Comparison of ENCODE assay signal across 25 mouse cellular contexts in the genomic region with DNA sequence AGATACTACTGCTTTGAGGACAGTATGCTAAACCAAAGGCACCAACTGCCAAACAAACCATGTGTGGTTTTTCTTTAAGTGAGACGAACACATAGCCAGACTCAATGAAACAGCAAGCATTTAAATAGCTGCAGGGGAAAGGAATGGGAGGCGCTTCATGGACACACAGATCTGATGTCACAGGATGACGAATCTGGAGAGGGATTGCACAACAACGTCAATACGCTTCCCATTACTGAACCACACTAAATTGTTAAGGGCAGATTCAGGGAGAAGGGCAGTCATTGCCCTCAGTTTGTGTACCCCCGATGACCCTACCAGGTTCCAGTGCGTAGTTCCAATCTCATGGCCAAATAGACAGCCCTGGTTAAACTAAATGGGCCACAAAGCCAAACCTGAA. TPM values are rescaled to one million over a fixed set of nuclear protein-coding genes. Genes with fewer than 3 reads are reported as not detected.
A peak's percentile ranks its signal among the peaks of the same experiment; 100 is the strongest.
DNase-seq lines count a peak whose midpoint lies in the region; ATAC-seq and TF ChIP-seq lines count a peak whose summit lies in the region.
"Had no signal": no experiment of that assay in that cellular context is flagged by ENCODE, and none has a peak within 500 bp of the region (broad histone marks: within the 10 kb centered on the region; RNA-seq: fewer than 3 reads in every experiment).

No protein-coding gene starts in this region.

- peak overlapping the region; percentile 47; the same call in 1 of the 2 replicates for H3K27ac ChIP-seq in liver, embryonic 13.5 days
- H3K27ac ChIP-seq: embryonic facial prominence, embryonic 12.5 days; heart, embryonic 10.5 days; heart, embryonic 15.5 days; hindbrain, embryonic 12.5 days; hindbrain, postnatal 0 days; intestine, embryonic 15.5 days; layer of hippocampus, adult 2 months; neural tube, embryonic 13.5 days had no signal

- no peak for TF ChIP-seq POLR2A in myocyte (IDR thresholded peaks at IDR 0.05; ENCODE audit: insufficient read length, low read depth)

- no peak overlapping the region for H3K9ac ChIP-seq in liver, embryonic 13.5 days
- H3K9ac ChIP-seq: embryonic facial prominence, embryonic 12.5 days; heart, embryonic 15.5 days; hindbrain, embryonic 12.5 days; intestine, embryonic 15.5 days; lung, embryonic 14.5 days; neural tube, embryonic 13.5 days had no signal

- H3K4me1 ChIP-seq in liver, embryonic 13.5 days (replicated peaks) = peaks cover 29% of the 10 kb centered on the region

- no peaks in the 10 kb centered on the region for H3K79me3 ChIP-seq in C2C12 (ENCODE audit: low read depth)

- H3K27me3 ChIP-seq in C2C12 (ENCODE audit: control insufficient read depth, insufficient read depth, insufficient read length) (no peaks in the 10 kb centered on the region), myocyte (ENCODE audit: control insufficient read depth, insufficient read depth, insufficient read length) (no peaks in the 10 kb centered on the region)
- no peaks in the 10 kb centered on the region for H3K27me3 ChIP-seq in liver, embryonic 13.5 days
- H3K27me3 ChIP-seq: embryonic facial prominence, embryonic 12.5 days; heart, embryonic 15.5 days; hindbrain, embryonic 12.5 days; intestine, embryonic 15.5 days; neural tube, embryonic 13.5 days had no signal

- H3K79me2 ChIP-seq in C2C12 (ENCODE audit: control insufficient read depth, insufficient read depth) (no peaks in the 10 kb centered on the region), myocyte (ENCODE audit: control insufficient read depth, insufficient read depth) (no peaks in the 10 kb centered on the region)

- DNase-seq in heart, adult 11 months = peak; percentile 61
- DNase-seq in heart, adult 9 months (ENCODE audit: low spot score in 2 of 2) = no peak
- no peak for DNase-seq in liver, embryonic 13.5 days
- no peak for DNase-seq in thymus, postnatal 14 days
- no peak for DNase-seq in yolk sac, embryonic 10.5 days (ENCODE audit: low spot score)
- DNase-seq: cerebellum, adult 11-12 months; cerebellum, adult 9-11 months; embryo, embryonic 11 days; heart, postnatal 36 days; left cerebral cortex, postnatal 4 days; lung, embryonic 14.5 days; lung, postnatal 14 days had no signal

- no peak for TF ChIP-seq CTCF in C2C12 (IDR thresholded peaks at IDR 0.05; ENCODE audit: control insufficient read depth, insufficient read depth, insufficient read length)

- no peaks in the 10 kb centered on the region for H3K9me3 ChIP-seq in liver, embryonic 13.5 days (replicated peaks)
- H3K9me3 ChIP-seq: embryonic facial prominence, embryonic 12.5 days; heart, embryonic 10.5 days; heart, embryonic 15.5 days; hindbrain, embryonic 12.5 days; intestine, embryonic 15.5 days; neural tube, embryonic 13.5 days had no signal

- H3K4me2 ChIP-seq in liver, embryonic 13.5 days = no peak overlapping the region
- no peak overlapping the region for H3K4me2 ChIP-seq in myocyte (ENCODE audit: low read depth)
- H3K4me2 ChIP-seq: embryonic facial prominence, embryonic 12.5 days; heart, embryonic 15.5 days; hindbrain, embryonic 12.5 days; intestine, embryonic 15.5 days; lung, embryonic 14.5 days; midbrain, embryonic 11.5 days; neural tube, embryonic 13.5 days had no signal

- no peak for ATAC-seq in liver, embryonic 13.5 days (ENCODE audit: low read depth)
- ATAC-seq: forebrain, embryonic 16.5 days; hindbrain, postnatal 0 days; intestine, embryonic 15.5 days; midbrain, embryonic 16.5 days had no signal

- H3K4me3 ChIP-seq in C2C12 (ENCODE audit: insufficient read depth, poor library complexity, severe bottlenecking) (no peak overlapping the region), myocyte (no peak overlapping the region)
- no peak overlapping the region for H3K4me3 ChIP-seq in liver, embryonic 13.5 days (replicated peaks)
- H3K4me3 ChIP-seq: embryonic facial prominence, embryonic 12.5 days; heart, embryonic 10.5 days; heart, embryonic 15.5 days; hindbrain, embryonic 12.5 days; intestine, embryonic 15.5 days; layer of hippocampus, adult 2 months; neural tube, embryonic 13.5 days had no signal

- WGBS in liver, embryonic 13.5 days (ENCODE audit: insufficient replicate concordance) = 59% methylated on average over 7 of the region's 7 CpGs

- H3K36me3 ChIP-seq in C2C12 (ENCODE audit: control insufficient read depth, insufficient read depth) (no peaks in the 10 kb centered on the region), myocyte (ENCODE audit: control insufficient read depth, insufficient read depth) (no peaks in the 10 kb centered on the region)
- no peaks in the 10 kb centered on the region for H3K36me3 ChIP-seq in liver, embryonic 13.5 days
- H3K36me3 ChIP-seq: embryonic facial prominence, embryonic 12.5 days; heart, embryonic 10.5 days; heart, embryonic 15.5 days; hindbrain, embryonic 12.5 days; intestine, embryonic 15.5 days; neural tube, embryonic 13.5 days had no signal

- H3ac ChIP-seq in C2C12 (ENCODE audit: control insufficient read depth, insufficient read length, low read depth) (no peak overlapping the region), myocyte (ENCODE audit: control insufficient read depth, insufficient read length) (no peak overlapping the region)

TF ChIP-seq in C2C12, 6 proteins besides CTCF, POLR2A, EP300 and RAD21:
- TF ChIP-seq MYOD1 (IDR thresholded peaks at IDR 0.05; ENCODE audit: control insufficient read depth, insufficient read length, low read depth) (no peak), USF1 (IDR thresholded peaks at IDR 0.05; ENCODE audit: low read depth) (no peak), CEBPB (IDR thresholded peaks at IDR 0.05; ENCODE audit: low read depth) (peak; percentile 80)

TF ChIP-seq in myocyte, 11 proteins besides CTCF, POLR2A, EP300 and RAD21:
- no peak for TF ChIP-seq MAX (IDR thresholded peaks at IDR 0.05; ENCODE audit: low read depth)
- TF ChIP-seq MYOG (IDR thresholded peaks at IDR 0.05; ENCODE audit: control insufficient read depth in 1 of 3, insufficient read depth in 1 of 3, insufficient read length in 2 of 3, low read depth in 2 of 3) = no peak
- TF ChIP-seq CEBPB (IDR thresholded peaks at IDR 0.05; ENCODE audit: insufficient read depth, poor library complexity, severe bottlenecking) = 0 out of 2 replicates have a peak, but pooled peaks have one; percentile 32
TF ChIP-seq in myocyte: peak in this region for 1.

RNA-seq across cellular contexts. Expression of gene Nr1i2, which starts 8.8 kb away (rescaled TPM):
- polyA plus RNA-seq in C2C12 (2012; fragmentation: generic; extraction: Trizol) = not detected
- polyA plus RNA-seq in liver, embryonic 13.5 days (2015; fragmentation: Nextera tagmentation; extraction: Ambion mirVana) = 2.6 and 2.8 TPM in 2 replicates
- polyA plus RNA-seq in myocyte (2012; fragmentation: generic; extraction: Trizol) = not detected
- polyA plus RNA-seq: embryonic facial prominence, embryonic 12.5 days; forebrain, embryonic 16.5 days; heart, embryonic 15.5 days; hindbrain, embryonic 12.5 days; lung, embryonic 14.5 days; midbrain, embryonic 11.5 days; midbrain, embryonic 16.5 days had no signal

RNA-seq across cellular contexts. Expression of gene Maats1, which starts 56.1 kb away (rescaled TPM):
- polyA plus RNA-seq in C2C12 (2012; fragmentation: generic; extraction: Trizol) (0.61 TPM), myocyte (2012; fragmentation: generic; extraction: Trizol) (1.1 TPM)
- 0.05 TPM in 1 of 2 replicates, not detected in the other for polyA plus RNA-seq in liver, embryonic 13.5 days (2015; fragmentation: Nextera tagmentation; extraction: Ambion mirVana)
